In genomic region chr5:74960840-74961543, GRCm38 (mm10) we compare ENCODE assay signal across 8 mouse cellular contexts.
DNase-seq lines count a peak whose midpoint lies in the region; ATAC-seq and TF ChIP-seq lines count a peak whose summit lies in the region.

No protein-coding gene starts in this region.

- DNase-seq in CH12.LX (ENCODE audit: extremely low read depth) (peak; percentile 9), Patski (ENCODE audit: low read depth, low spot score) (peak; percentile 39)
- DNase-seq in gastrocnemius, postnatal 14 days = peak; percentile 52
- DNase-seq in kidney, adult 11 months = peak; percentile 59
- peak; percentile 62 for DNase-seq in liver, postnatal 0 days
- peak; percentile 81 for DNase-seq in right cerebral cortex, postnatal 4 days
- DNase-seq in natural killer cell, adult 2 months (ENCODE audit: low spot score in 2 of 2) = no peak

- no peak overlapping the region for H3K9ac ChIP-seq in CH12.LX (ENCODE audit: insufficient read depth, low read depth)
- no peak overlapping the region for H3K9ac ChIP-seq in liver, postnatal 0 days (replicated peaks)

- CTCF ChIA-PET in Patski (lab: Charles Lee) = interaction anchor here (0.9 to 3.9 kb wide), 22 partner anchors 9 to 529 kb away, joined by 3 to 19 read pairs (median 4); no protein-coding TSS in a partner anchor

- no peaks in the 10 kb centered on the region for H3K27me3 ChIP-seq in CH12.LX (replicated peaks)
- H3K27me3 ChIP-seq in Patski = no peaks in the 10 kb centered on the region
- 0 out of 2 replicates have a peak, but pooled peaks cover 4% of the 10 kb centered on the region for H3K27me3 ChIP-seq in liver, postnatal 0 days (ENCODE audit: insufficient read depth, low read length)

- H3K9me3 ChIP-seq in CH12.LX (replicated peaks; ENCODE audit: low read length) = no peaks in the 10 kb centered on the region
- no peaks in the 10 kb centered on the region for H3K9me3 ChIP-seq in liver, postnatal 0 days (ENCODE audit: low read length)

- TF ChIP-seq POLR2A in CH12.LX (IDR thresholded peaks at IDR 0.05; ENCODE audit: low read depth, low read length) = no peak
- no peak for TF ChIP-seq POLR2A in cortical plate, adult 2 months (IDR thresholded peaks at IDR 0.05; ENCODE audit: extremely low read depth, insufficient read depth, low read length)

- TF ChIP-seq CTCF in CH12.LX (conservative IDR thresholded peaks at IDR 0.05 in 1 of 2, IDR thresholded peaks at IDR 0.05 in 1 of 2; ENCODE audit: low read depth in 2 of 2, low read length in 2 of 2) = peak; percentile 12 to 81
- TF ChIP-seq CTCF in Patski (IDR thresholded peaks at IDR 0.05) = peak; percentile 83
- peak; percentile 67 for TF ChIP-seq CTCF in cortical plate, adult 2 months (IDR thresholded peaks at IDR 0.05; ENCODE audit: extremely low read depth, insufficient read depth, low read length)
- peak; percentile 77 for TF ChIP-seq CTCF in liver, postnatal 0 days (IDR thresholded peaks at IDR 0.05; ENCODE audit: low read depth)

- dilution Hi-C loops in CH12.LX (cut with MboI; ENCODE audit: extremely low pct_ligation_motif_present, extremely low pct_unique_long_range_greater_than_20kb, low sequenced_read_pairs) = no loop called here

- WGBS in liver, postnatal 0 days (ENCODE audit: insufficient replicate concordance) = 36% methylated on average over 14 of the region's 14 CpGs

- peak; percentile 68 for TF ChIP-seq RAD21 in CH12.LX (IDR thresholded peaks at IDR 0.05; ENCODE audit: low read depth, low read length)

- no peaks in the 10 kb centered on the region for H3K79me2 ChIP-seq in CH12.LX (replicated peaks; ENCODE audit: control insufficient read depth, extremely low read depth, insufficient read depth, poor library complexity, severe bottlenecking)

- no peak overlapping the region for H3K27ac ChIP-seq in CH12.LX (ENCODE audit: insufficient read depth, low read depth)
- H3K27ac ChIP-seq in cortical plate, adult 2 months (ENCODE audit: insufficient read depth, low read length) = no peak overlapping the region
- H3K27ac ChIP-seq in liver, postnatal 0 days (ENCODE audit: low read depth) = no peak overlapping the region

- TF ChIP-seq EP300 in CH12.LX (IDR thresholded peaks at IDR 0.05; ENCODE audit: low read length) = no peak
- no peak for TF ChIP-seq EP300 in liver, postnatal 0 days (IDR thresholded peaks at IDR 0.05; ENCODE audit: low read depth)

- intact Hi-C loops in gastrocnemius, postnatal 14 days (cut with DNase I; ENCODE audit: low total_unique reads) = loop anchor here (5.0 to 10.0 kb wide), 2 partner anchors 84 to 181 kb away; partner anchors contain the start of gene Chic2

- ATAC-seq in Patski = peak; percentile 85
- ATAC-seq in liver, postnatal 0 days = no peak

- 0 out of 2 replicates have a peak overlapping the region, but pooled peaks have one; percentile 16 for H3K4me2 ChIP-seq in CH12.LX (ENCODE audit: insufficient read depth, low read depth, poor library complexity, severe bottlenecking)
- H3K4me2 ChIP-seq in liver, postnatal 0 days (ENCODE audit: low read depth, low read length) = no peak overlapping the region

- H3K4me1 ChIP-seq in CH12.LX (ENCODE audit: control insufficient read depth in 1 of 2, insufficient read depth in 2 of 2) = peaks cover 0 to 5% of the 10 kb centered on the region in 2 experiments; a peak in 1 of 4 replicates
- no peaks in the 10 kb centered on the region for H3K4me1 ChIP-seq in cortical plate, adult 2 months (ENCODE audit: control insufficient read depth, insufficient read depth, low read length)
- peaks cover 3% of the 10 kb centered on the region; the same call in 1 of the 2 replicates for H3K4me1 ChIP-seq in liver, postnatal 0 days (ENCODE audit: insufficient read depth)

- H3K36me3 ChIP-seq in CH12.LX (replicated peaks in 1 of 2; ENCODE audit: control insufficient read depth in 1 of 2, insufficient read depth in 1 of 2, low read length in 1 of 2) = no peaks in the 10 kb centered on the region
- no peaks in the 10 kb centered on the region for H3K36me3 ChIP-seq in liver, postnatal 0 days (replicated peaks; ENCODE audit: insufficient read depth, low read length)

- H3K4me3 ChIP-seq in CH12.LX (replicated peaks in 1 of 3; ENCODE audit: low read depth in 2 of 3, low read length in 2 of 3, poor library complexity in 1 of 3) = no peak overlapping the region
- H3K4me3 ChIP-seq in cortical plate, adult 2 months (ENCODE audit: insufficient read depth, low read length) = no peak overlapping the region
- no peak overlapping the region for H3K4me3 ChIP-seq in liver, postnatal 0 days (ENCODE audit: low read depth, low read length)

- in situ Hi-C loops in CH12.LX (cut with MboI; ENCODE audit: low pct_ligation_motif_present, low pct_unique_long_range_greater_than_20kb, low sequenced_read_pairs) (no loop called here), Patski (cut with MboI; ENCODE audit: low pct_unique_long_range_greater_than_20kb) (loop anchor here (5.0 kb wide), 1 partner anchor 86 kb away; no protein-coding TSS in a partner anchor)

- POLR2A ChIA-PET in Patski (lab: Charles Lee) = interaction anchor here (0.6 to 1.3 kb wide), 3 partner anchors 77 to 184 kb away, joined by 3 to 7 read pairs (median 5); no protein-coding TSS in a partner anchor

TF ChIP-seq in CH12.LX, 34 proteins besides CTCF, POLR2A, EP300 and RAD21:
- TF ChIP-seq TCF12 (IDR thresholded peaks at IDR 0.05; ENCODE audit: low read depth, low read length) = no peak
- TF ChIP-seq MAZ (IDR thresholded peaks at IDR 0.05; ENCODE audit: low read depth, low read length) = no peak
- TF ChIP-seq TBP (conservative IDR thresholded peaks at IDR 0.05; ENCODE audit: low read depth, low read length) = no peak
- no peak for TF ChIP-seq IRF4 (IDR thresholded peaks at IDR 0.05; ENCODE audit: low read depth, low read length)
- no peak for TF ChIP-seq USF2 (conservative IDR thresholded peaks at IDR 0.05; ENCODE audit: low read depth, low read length)
- TF ChIP-seq MYC (IDR thresholded peaks at IDR 0.05; ENCODE audit: low read depth, low read length) = no peak
- TF ChIP-seq JUN (IDR thresholded peaks at IDR 0.05; ENCODE audit: insufficient read depth, low read depth, low read length) = no peak
- no peak for TF ChIP-seq CHD2 (IDR thresholded peaks at IDR 0.05; ENCODE audit: low read length)
- TF ChIP-seq USF1 (IDR thresholded peaks at IDR 0.05; ENCODE audit: low read depth, low read length) = no peak
- TF ChIP-seq SMC3 (IDR thresholded peaks at IDR 0.05; ENCODE audit: low read depth, low read length) = peak; percentile 77
- TF ChIP-seq ZNF384 (IDR thresholded peaks at IDR 0.05; ENCODE audit: low read depth, low read length) = peak; percentile 51
- TF ChIP-seq SIN3A (IDR thresholded peaks at IDR 0.05; ENCODE audit: low read length) = no peak
- TF ChIP-seq GABPA (IDR thresholded peaks at IDR 0.05; ENCODE audit: insufficient replicate concordance, low read depth, low read length) = no peak
- TF ChIP-seq ETS1 (conservative IDR thresholded peaks at IDR 0.05; ENCODE audit: low read depth, low read length) = no peak
- TF ChIP-seq BHLHE40 (IDR thresholded peaks at IDR 0.05; ENCODE audit: low read depth, low read length) = peak; percentile 56
- no peak for TF ChIP-seq MEF2A (IDR thresholded peaks at IDR 0.05; ENCODE audit: borderline replicate concordance, low read depth, low read length)
- TF ChIP-seq MAX (IDR thresholded peaks at IDR 0.05; ENCODE audit: low read length) = no peak
- TF ChIP-seq JUND (conservative IDR thresholded peaks at IDR 0.05; ENCODE audit: low read depth, low read length) = no peak
- no peak for TF ChIP-seq POLR2AphosphoS2 (IDR thresholded peaks at IDR 0.05; ENCODE audit: low read depth, low read length)
- no peak for TF ChIP-seq MXI1 (IDR thresholded peaks at IDR 0.05; ENCODE audit: low read depth, low read length)
- no peak for TF ChIP-seq E2F4 (IDR thresholded peaks at IDR 0.05; ENCODE audit: insufficient replicate concordance, low read depth, low read length)

Comparison
In these comparisons a context has a peak if more than half of its experiments do, and no peak if none do; other contexts are left out.
1. DNase-seq: peak in CH12.LX (single experiment), Patski (single experiment), gastrocnemius, postnatal 14 days (single experiment), kidney, adult 11 months (single experiment), liver, postnatal 0 days (single experiment) and right cerebral cortex, postnatal 4 days (single experiment); none in natural killer cell, adult 2 months (0 of 2).
2. Peak in every context shown above with its lines, with median percentiles within 50 percentile points of each other: CTCF ChIP-seq.